Mouse (Mus musculus): ENCODE results near the gene Rrp9.
"Not testable (repeated sequence)": the region's sequence is repeated elsewhere in the genome, so short reads cannot be mapped to it uniquely, and the experiment has no call there.

Rrp9 gene

GRCm38 (mm10) chr9:106476002-106476923 is 500 bp downstream of the Rrp9 start:
- no peak for DNase-seq

- DNase-seq, result peak; percentile 100
Measured at GRCm38 (mm10) chr9:106476924-106477484, 1.2 kb downstream of the Rrp9 start, which contains the start of gene Parp3. Gene Parp3, minus strand, starts transcription at chr9:106476949.

- DNase-seq, result no peak
Measured at GRCm38 (mm10) chr9:106477649-106478048, 1.9 kb downstream of the Rrp9 start.

GRCm38 (mm10) chr9:106478101-106478500 is 2.3 kb downstream of the Rrp9 start:
- no peak for DNase-seq

GRCm38 (mm10) chr9:106480541-106480940 is 4.8 kb downstream of the Rrp9 start:
- DNase-seq, result no peak

- no peak for DNase-seq
Measured at GRCm38 (mm10) chr9:106481075-106481474, 5.3 kb downstream of the Rrp9 start.

GRCm38 (mm10) chr9:106481676-106482075 is 5.9 kb downstream of the Rrp9 start:
- no peak for DNase-seq

- no peak for DNase-seq
Measured at GRCm38 (mm10) chr9:106482578-106483115, 6.9 kb downstream of the Rrp9 start.

GRCm38 (mm10) chr9:106483136-106483535 is 7.4 kb downstream of the Rrp9 start:
- DNase-seq, result no peak

GRCm38 (mm10) chr9:106483606-106484005 is 7.8 kb downstream of the Rrp9 start:
- no peak for DNase-seq

- DNase-seq, result no peak
Measured at GRCm38 (mm10) chr9:106485076-106485475, 9.3 kb downstream of the Rrp9 start.

GRCm38 (mm10) chr9:106487602-106488001 is 11.8 kb downstream of the Rrp9 start:
- not testable (repeated sequence) for DNase-seq

GRCm38 (mm10) chr9:106499667-106500066 is 23.9 kb downstream of the Rrp9 start, which contains the start of gene Iqcf1:
Gene Iqcf1, plus strand, starts transcription at chr9:106499967.
- no peak for DNase-seq

- no peak for DNase-seq
Measured at GRCm38 (mm10) chr9:106501846-106502245, 26.1 kb downstream of the Rrp9 start.

GRCm38 (mm10) chr9:106504246-106504645 is 28.5 kb downstream of the Rrp9 start:
- no peak for DNase-seq

- DNase-seq, result no peak
Measured at GRCm38 (mm10) chr9:106509356-106509755, 33.6 kb downstream of the Rrp9 start.

GRCm38 (mm10) chr9:106512729-106513450 is 37.1 kb downstream of the Rrp9 start:
- no peak for DNase-seq

- DNase-seq, result no peak
Measured at GRCm38 (mm10) chr9:106513566-106513965, 37.8 kb downstream of the Rrp9 start.

- DNase-seq, result no peak
Measured at GRCm38 (mm10) chr9:106514273-106514672, 38.5 kb downstream of the Rrp9 start, which contains the start of gene Iqcf5. Gene Iqcf5, plus strand, starts transcription at chr9:106514573.

- no peak for DNase-seq
Measured at GRCm38 (mm10) chr9:106519433-106519832, 43.7 kb downstream of the Rrp9 start.

- DNase-seq, result no peak
Measured at GRCm38 (mm10) chr9:106519909-106520308, 44.1 kb downstream of the Rrp9 start.

- peak; percentile 61 for DNase-seq
Measured at GRCm38 (mm10) chr9:106531833-106532232, 56.1 kb downstream of the Rrp9 start.

GRCm38 (mm10) chr9:106534296-106534695 is 58.5 kb downstream of the Rrp9 start:
- DNase-seq, result no peak

Data from embryo, embryonic 11 days (tissue).